Mouse (Mus musculus): Measurements from ENCODE around the gene Gdf5. TPM values are rescaled to one million over a fixed set of nuclear protein-coding genes. Genes with fewer than 3 reads are reported as not detected.
"Not testable (repeated sequence)": the region's sequence is repeated elsewhere in the genome, so short reads cannot be mapped to it uniquely, and the experiment has no call there.

Gene Gdf5
- polyA plus RNA-seq, 1 experiment = not detected

GRCm38 (mm10) chr2:155943463-155943862 lies 1.7 kb downstream of the Gdf5 start:
- no peak for DNase-seq (ENCODE audit: low read depth in 1 of 2, low spot score in 2 of 2)
- Histone ChIP-seq H3K36me3 (ENCODE audit: control insufficient read depth, insufficient read depth, low read length) (no peaks in the 10 kb centered on the region), H3K27me3 (ENCODE audit: control insufficient read depth, insufficient read depth, low read length) (no peaks in the 10 kb centered on the region), H3K27ac (ENCODE audit: insufficient read depth, low read length) (no peak overlapping the region), H3K4me3 (ENCODE audit: extremely low read depth, insufficient read depth, insufficient read length) (no peak overlapping the region), H3K4me1 (ENCODE audit: control insufficient read depth, insufficient read depth, insufficient read length) (no peaks in the 10 kb centered on the region)
- WGBS = 40% methylated on average over 8 of the region's 8 CpGs
- TF ChIP-seq POLR2A (IDR thresholded peaks at IDR 0.05; ENCODE audit: low read depth, low read length) (no peak), CTCF (IDR thresholded peaks at IDR 0.05; ENCODE audit: extremely low read depth, insufficient read depth, insufficient read length, insufficient replicate concordance) (no peak)

DNA sequence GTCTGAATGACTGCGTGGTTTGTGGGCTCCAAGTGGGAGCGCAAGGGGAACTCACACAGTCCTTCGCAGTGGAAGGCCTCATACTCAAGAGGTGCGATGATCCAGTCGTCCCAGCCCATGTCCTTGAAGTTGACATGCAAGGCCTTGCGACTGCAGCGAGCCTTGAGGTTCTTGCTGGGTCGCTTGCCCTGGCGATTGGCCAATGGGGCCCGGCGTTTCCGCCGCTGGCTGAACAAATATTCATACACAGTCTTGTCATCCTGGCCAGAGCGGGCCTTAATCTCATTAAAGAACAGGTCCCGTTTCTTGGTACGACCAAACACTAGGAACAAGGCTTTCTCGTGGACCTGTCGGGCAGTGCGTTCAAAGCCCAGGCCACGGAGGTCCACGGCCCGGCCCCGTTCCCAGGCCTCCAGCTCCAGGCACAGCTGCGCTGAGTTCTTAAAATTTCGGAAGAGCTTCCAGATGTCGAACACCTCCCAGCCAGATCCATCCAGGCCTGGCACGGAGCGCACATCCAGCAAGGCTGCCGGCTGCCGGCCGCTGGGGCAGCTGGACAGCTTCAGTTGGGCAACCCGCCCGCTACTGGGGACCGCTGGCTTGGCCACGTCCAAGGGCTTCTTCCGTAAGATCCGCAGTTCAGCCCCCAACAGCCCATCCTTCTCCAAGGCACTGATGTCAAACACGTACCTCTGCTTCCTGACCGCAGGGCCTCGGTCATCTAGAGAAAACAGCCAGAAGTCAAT lies 3.3 kb downstream of the Gdf5 start:
- TF ChIP-seq POLR2A (IDR thresholded peaks at IDR 0.05; ENCODE audit: low read depth, low read length) = no peak
- TF ChIP-seq CTCF (IDR thresholded peaks at IDR 0.05; ENCODE audit: extremely low read depth, insufficient read depth, insufficient read length, insufficient replicate concordance) = no peak
- H3K27me3 ChIP-seq (ENCODE audit: control insufficient read depth, insufficient read depth, low read length) = no peaks in the 10 kb centered on the region
- no peak overlapping the region for H3K27ac ChIP-seq (ENCODE audit: insufficient read depth, low read length)
- H3K4me3 ChIP-seq (ENCODE audit: extremely low read depth, insufficient read depth, insufficient read length) = no peak overlapping the region
- no peak for DNase-seq (ENCODE audit: low read depth in 1 of 2, low spot score in 2 of 2)
- 89% methylated on average over 40 of the region's 40 CpGs for WGBS
- H3K36me3 ChIP-seq (ENCODE audit: control insufficient read depth, insufficient read depth, low read length) = no peaks in the 10 kb centered on the region
- no peaks in the 10 kb centered on the region for H3K4me1 ChIP-seq (ENCODE audit: control insufficient read depth, insufficient read depth, insufficient read length)

DNA sequence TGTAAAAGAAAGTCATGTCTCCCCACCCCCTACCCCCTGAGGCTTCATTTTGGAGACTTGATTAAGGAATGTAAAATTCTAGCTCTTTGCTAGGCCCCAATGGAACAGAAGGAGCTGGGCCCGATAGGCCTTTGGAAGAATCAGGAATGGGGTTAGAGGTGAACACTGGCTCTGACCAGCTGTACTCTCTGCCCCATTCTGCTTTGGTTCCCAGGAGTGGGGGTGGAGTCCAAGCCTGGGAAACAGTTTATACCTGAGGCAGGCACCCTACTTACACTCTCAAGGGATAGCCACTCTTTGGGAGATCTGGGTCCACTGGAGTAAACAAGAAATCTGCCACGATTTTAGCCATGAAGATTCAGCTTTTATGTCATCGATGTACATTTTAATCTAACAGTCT lies 4.5 kb downstream of the Gdf5 start, which contains the start of gene Gm15557:
Gm15557 (plus strand) TSS at position 48 of the 400 bp plus-strand sequence.
- Histone ChIP-seq H3K4me3 (ENCODE audit: extremely low read depth, insufficient read depth, insufficient read length) (no peak within 1 kb of the TSS), H3K36me3 (ENCODE audit: control insufficient read depth, insufficient read depth, low read length) (no peaks in the 10 kb centered on the region), H3K27ac (ENCODE audit: insufficient read depth, low read length) (no peak within 1 kb of the TSS), H3K27me3 (ENCODE audit: control insufficient read depth, insufficient read depth, low read length) (no peaks in the 10 kb centered on the region), H3K4me1 (ENCODE audit: control insufficient read depth, insufficient read depth, insufficient read length) (no peaks in the 10 kb centered on the region)
- TF ChIP-seq CTCF (IDR thresholded peaks at IDR 0.05; ENCODE audit: extremely low read depth, insufficient read depth, insufficient read length, insufficient replicate concordance) (no peak), POLR2A (IDR thresholded peaks at IDR 0.05; ENCODE audit: low read depth, low read length) (no peak)
- DNase-seq (ENCODE audit: low read depth in 1 of 2, low spot score in 2 of 2) = no peak
- 96% methylated on average over 3 of the region's 3 CpGs for WGBS

DNA sequence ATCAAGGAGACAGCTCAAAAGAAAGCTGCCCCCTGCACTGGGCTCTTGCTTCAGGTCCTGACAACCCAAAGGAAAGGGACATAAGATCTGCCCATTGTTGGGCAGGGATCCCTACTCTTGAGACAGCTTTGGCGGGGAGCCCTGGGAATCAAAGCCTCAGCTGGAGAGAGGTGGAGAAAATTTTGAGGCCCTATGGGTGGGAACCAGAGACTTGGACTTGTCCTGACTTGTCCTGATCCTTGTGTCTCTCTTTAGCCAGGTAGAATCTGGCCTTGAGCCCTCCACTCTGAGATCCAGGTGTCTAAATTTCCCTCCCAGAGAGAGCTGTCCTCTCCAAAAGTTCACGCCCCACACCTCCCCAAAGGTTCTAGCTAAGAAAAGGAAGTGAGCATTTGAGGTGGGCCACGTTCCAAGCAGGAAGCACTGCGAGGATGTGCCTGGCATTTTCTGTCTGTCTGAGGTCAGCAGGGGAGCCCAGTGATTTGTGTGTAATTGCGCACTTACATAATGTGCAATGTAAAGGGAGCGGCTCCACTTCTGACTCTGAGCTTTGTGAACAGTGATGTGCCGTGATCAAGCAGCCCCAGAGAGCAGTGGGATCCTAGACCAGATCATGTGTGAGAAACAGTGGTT lies 5.2 kb downstream of the Gdf5 start:
- no peak for DNase-seq (ENCODE audit: low read depth in 1 of 2, low spot score in 2 of 2)
- TF ChIP-seq CTCF (IDR thresholded peaks at IDR 0.05; ENCODE audit: extremely low read depth, insufficient read depth, insufficient read length, insufficient replicate concordance) = no peak
- TF ChIP-seq POLR2A (IDR thresholded peaks at IDR 0.05; ENCODE audit: low read depth, low read length) = no peak
- WGBS = 38% methylated on average over 7 of the region's 7 CpGs

GRCm38 (mm10) chr2:155929531-155930442 lies 15.4 kb downstream of the Gdf5 start, which contains the start of gene Uqcc1:
Gene Uqcc1 (minus strand): TSS chr2:155930310.
- Histone ChIP-seq H3K4me1 (ENCODE audit: control insufficient read depth, insufficient read depth, insufficient read length) (peaks cover 5% of the 10 kb centered on the region; the same call in 1 of the 2 replicates), H3K4me3 (ENCODE audit: extremely low read depth, insufficient read depth, insufficient read length) (peak within 1 kb of the TSS; percentile 78), H3K27ac (ENCODE audit: insufficient read depth, low read length) (peak within 1 kb of the TSS; percentile 68), H3K36me3 (ENCODE audit: control insufficient read depth, insufficient read depth, low read length) (no peaks in the 10 kb centered on the region), H3K27me3 (ENCODE audit: control insufficient read depth, insufficient read depth, low read length) (no peaks in the 10 kb centered on the region)
- peak; percentile 87 to 89 for DNase-seq (ENCODE audit: low read depth in 1 of 2, low spot score in 2 of 2)
- peak; percentile 54; the same call in 1 of the 2 replicates for TF ChIP-seq POLR2A (IDR thresholded peaks at IDR 0.05; ENCODE audit: low read depth, low read length)
- TF ChIP-seq CTCF (IDR thresholded peaks at IDR 0.05; ENCODE audit: extremely low read depth, insufficient read depth, insufficient read length, insufficient replicate concordance) = no peak
- WGBS = under 1% methylated on average over 38 of the region's 38 CpGs

More for the DNA sequence above, 5.2 kb downstream of the Gdf5 start:
- Histone ChIP-seq H3K4me3 (ENCODE audit: extremely low read depth, insufficient read depth, insufficient read length) (no peak overlapping the region), H3K27ac (ENCODE audit: insufficient read depth, low read length) (no peak overlapping the region), H3K36me3 (ENCODE audit: control insufficient read depth, insufficient read depth, low read length) (no peaks in the 10 kb centered on the region), H3K27me3 (ENCODE audit: control insufficient read depth, insufficient read depth, low read length) (no peaks in the 10 kb centered on the region), H3K4me1 (ENCODE audit: control insufficient read depth, insufficient read depth, insufficient read length) (no peaks in the 10 kb centered on the region)

DNA sequence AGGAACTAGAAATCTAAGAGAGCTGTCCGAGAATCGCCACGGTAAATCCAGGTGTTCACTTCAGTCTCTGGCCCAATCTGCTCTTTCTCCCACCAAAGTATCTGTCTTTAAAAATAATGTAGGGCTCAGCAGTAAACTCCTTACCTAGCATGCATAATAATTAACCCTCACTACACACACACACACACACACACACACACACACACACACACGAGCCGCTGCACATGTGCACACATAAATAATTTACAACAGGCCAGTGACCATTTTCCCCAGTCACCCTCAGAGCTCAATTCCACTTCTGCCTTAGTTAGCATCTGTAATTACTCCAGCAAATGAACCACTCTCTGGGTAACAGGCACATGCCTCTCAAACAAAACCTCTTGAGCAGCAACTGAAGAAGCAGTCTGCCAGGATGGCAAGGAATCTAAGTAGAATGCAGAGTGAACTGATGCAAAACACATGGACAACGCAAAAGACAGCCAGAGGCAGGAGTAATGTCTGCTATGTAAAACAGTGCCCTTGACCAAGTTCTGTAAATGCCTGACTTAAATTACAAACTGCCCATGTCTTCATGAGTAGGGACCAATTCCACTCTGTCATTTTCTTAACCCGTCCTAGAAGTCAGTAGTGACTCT lies 16.3 kb downstream of the Gdf5 start:
- Histone ChIP-seq H3K4me3 (ENCODE audit: extremely low read depth, insufficient read depth, insufficient read length) (peak overlapping the region; percentile 14; the same call in 1 of the 2 replicates), H3K36me3 (ENCODE audit: control insufficient read depth, insufficient read depth, low read length) (no peaks in the 10 kb centered on the region), H3K27me3 (ENCODE audit: control insufficient read depth, insufficient read depth, low read length) (no peaks in the 10 kb centered on the region), H3K4me1 (ENCODE audit: control insufficient read depth, insufficient read depth, insufficient read length) (peaks cover 5% of the 10 kb centered on the region; the same call in 1 of the 2 replicates), H3K27ac (ENCODE audit: insufficient read depth, low read length) (no peak overlapping the region)
- WGBS = 67% methylated on average over 7 of the region's 7 CpGs
- DNase-seq (ENCODE audit: low read depth in 1 of 2, low spot score in 2 of 2) = no peak
- TF ChIP-seq CTCF (IDR thresholded peaks at IDR 0.05; ENCODE audit: extremely low read depth, insufficient read depth, insufficient read length, insufficient replicate concordance) (no peak), POLR2A (IDR thresholded peaks at IDR 0.05; ENCODE audit: low read depth, low read length) (no peak)

DNA sequence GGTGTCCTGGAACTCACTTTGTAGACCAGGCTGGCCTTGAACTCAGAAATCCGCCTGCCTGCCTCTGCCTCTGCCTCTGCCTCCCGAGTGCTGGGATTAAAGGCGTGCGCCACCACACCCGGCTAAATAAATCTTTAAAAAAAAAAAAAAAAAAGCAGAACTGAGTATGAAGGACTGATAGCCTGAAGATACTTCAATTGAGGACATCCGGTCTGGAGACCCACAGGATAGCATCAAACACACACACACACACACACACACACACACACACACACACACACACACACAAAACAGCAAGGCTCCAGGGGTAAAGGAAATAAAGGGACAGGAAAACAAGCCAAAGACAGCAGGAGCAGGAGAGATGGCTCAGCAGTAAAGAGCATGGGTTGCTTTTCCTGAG lies 20.0 kb downstream of the Gdf5 start:
- H3K36me3 ChIP-seq (ENCODE audit: control insufficient read depth, insufficient read depth, low read length); H3K4me1 ChIP-seq (ENCODE audit: control insufficient read depth, insufficient read depth, insufficient read length); H3K27me3 ChIP-seq (ENCODE audit: control insufficient read depth, insufficient read depth, low read length); H3K27ac ChIP-seq (ENCODE audit: insufficient read depth, low read length); H3K4me3 ChIP-seq (ENCODE audit: extremely low read depth, insufficient read depth, insufficient read length); DNase-seq (ENCODE audit: low read depth in 1 of 2, low spot score in 2 of 2): not testable (repeated sequence)
- 74% methylated on average over 6 of the region's 6 CpGs for WGBS
